Mouse (Mus musculus) heart, adult 2 months (tissue): Measurements from ENCODE around the gene Camk1d. TPM values are rescaled to one million over a fixed set of nuclear protein-coding genes. Genes with fewer than 3 reads are reported as not detected.
A peak's percentile ranks its signal among the peaks of the same experiment; 100 is the strongest.
"Not testable (repeated sequence)": the region's sequence is repeated elsewhere in the genome, so short reads cannot be mapped to it uniquely, and the experiment has no call there.

Experiments used
- DNase-seq, 2 experiments: peaks; one replicate each; pipeline ENCODE4 v3.0.0; 2021
- H3K27ac ChIP-seq: fragments of 200-600 bp; 2 replicates; pipeline ENCODE4 v1.8.1; 2022
- H3K27me3 ChIP-seq: fragments of 200-500 bp; 2 replicates; pipeline ENCODE4 v1.6.1; 2012; ENCODE audit warnings: mild to moderate bottlenecking, low read length, inconsistent platforms, mixed read lengths; ENCODE audit not compliant: control insufficient read depth, insufficient read depth
- H3K36me3 ChIP-seq: fragments of 200-500 bp; 2 replicates; pipeline ENCODE4 v1.6.1; 2012; ENCODE audit warnings: low read length, inconsistent platforms; ENCODE audit not compliant: control insufficient read depth, insufficient read depth
- H3K4me1 ChIP-seq: fragments of 200-500 bp; 2 replicates; pipeline ENCODE4 v1.6.1; 2011; ENCODE audit warnings: low read length; ENCODE audit not compliant: control insufficient read depth, insufficient read depth
- H3K4me3 ChIP-seq: fragments of 200-600 bp; 2 replicates; pipeline ENCODE4 v1.8.1; 2022
- H3K79me2 ChIP-seq: fragments of 200-500 bp; replicated peaks from 2 replicates; pipeline ENCODE4 v1.6.1; 2012; ENCODE audit warnings: mild to moderate bottlenecking, inconsistent platforms, low read length, moderate library complexity, mixed read lengths; ENCODE audit not compliant: control insufficient read depth, insufficient read depth
- H3K9ac ChIP-seq: fragments of 200-500 bp; 2 replicates; pipeline ENCODE4 v1.6.1; 2012; ENCODE audit warnings: low read depth, mild to moderate bottlenecking, control low read depth, inconsistent platforms, low read length, mixed read lengths
- CTCF ChIP-seq: fragments of 200-600 bp; IDR thresholded peaks from 2 replicates; pipeline ENCODE4 v1.8.1; 2022; ENCODE audit warnings: antibody characterized with exemption, mild to moderate bottlenecking, moderate library complexity
- EP300 ChIP-seq: fragments of 200-500 bp; IDR thresholded peaks from 2 replicates; pipeline ENCODE4 v1.6.1; 2011; ENCODE audit warnings: low read depth, low read length, control low read depth; ENCODE audit not compliant: insufficient read depth
- POLR2A ChIP-seq: fragments of 200-500 bp; IDR thresholded peaks from 2 replicates; pipeline ENCODE4 v1.6.1; 2011; ENCODE audit warnings: mild to moderate bottlenecking, low read depth, low read length, control low read depth; ENCODE audit not compliant: insufficient read depth
- WGBS: fragments of 180-500 bp; shearing (Covaris S2); methylation state at CpG from one replicate; pipeline ENCODE4 v1.1.7; 2018; 5-methylcytosine and 5-hydroxymethylcytosine counted together
- intact Hi-C: fragments of 180-260 bp; cut with DNase I; formaldehyde crosslinking; loops from one replicate; pipeline ENCODE4 v1.15.1; 2025
- polyA plus RNA-seq: library from polyadenylated mRNA; depleted of rRNA; stranded (reverse); fragments of >200 nt; gene quantifications from 2 replicates; pipeline ENCODE4 v1.2.3, GENCODE M21; 2012; rRNA removed
- total RNA-seq, 2 experiments: library from RNA; stranded (reverse); gene quantifications; 2 replicates each; pipeline ENCODE4 v1.2.3; 2021

The Camk1d gene
- total and polyA plus RNA-seq, 3 experiments: 2.5 to 4.9 (median 4.3) TPM

GRCm38 (mm10) chr2:5249969-5250368 lies 464.3 kb downstream of the Camk1d start:
- H3K36me3 ChIP-seq: no peaks in the 10 kb centered on the region

GRCm38 (mm10) chr2:5249199-5249598 lies 465.1 kb downstream of the Camk1d start:
- H3K4me3 ChIP-seq, intact Hi-C loops, H3K36me3 ChIP-seq, H3K27ac ChIP-seq, H3K27me3 ChIP-seq, H3K9ac ChIP-seq, H3K4me1 ChIP-seq, DNase-seq, H3K79me2 ChIP-seq: not testable (repeated sequence)
- WGBS: 94% methylated on average over 6 of the region's 6 CpGs

More at GRCm38 (mm10) chr2:5249969-5250368, 464.3 kb downstream of the Camk1d start:
- TF ChIP-seq POLR2A: no peak
- peak; percentile 53 for TF ChIP-seq CTCF
- no peak for TF ChIP-seq EP300
- 41% methylated on average over 12 of the region's 12 CpGs for WGBS
- no peak overlapping the region for H3K9ac ChIP-seq
- H3K79me2 ChIP-seq: no peaks in the 10 kb centered on the region
- intact Hi-C loops: no loop called here
- DNase-seq: peak; percentile 50 to 65
- no peaks in the 10 kb centered on the region for H3K4me1 ChIP-seq
- H3K4me3 ChIP-seq: no peak overlapping the region
- H3K27me3 ChIP-seq: no peaks in the 10 kb centered on the region
- no peak overlapping the region for H3K27ac ChIP-seq

Other genes starting within 250 kb of the Camk1d start
- 10 to 100 TPM; 12.4 to 12.8 TPM for gene Nudt5, start 130.5 kb upstream of the Camk1d start, total RNA-seq
- gene Nudt5, start 130.5 kb upstream of the Camk1d start, polyA plus RNA-seq: 4.3 and 7.5 TPM in 2 replicates
- gene Cdc123, start 130.6 kb upstream of the Camk1d start, total RNA-seq: 10 to 100 TPM; 79.3 to 86.8 TPM
- 48.2 and 74.2 TPM in 2 replicates for gene Cdc123, start 130.6 kb upstream of the Camk1d start, polyA plus RNA-seq
- not detected for gene Gm13199, start 148.4 kb upstream of the Camk1d start, total RNA-seq
- not detected in 2 replicates for gene Gm13199, start 148.4 kb upstream of the Camk1d start, polyA plus RNA-seq
- gene Sec61a2, start 180.9 kb upstream of the Camk1d start, total RNA-seq: 10 to 100 TPM; 12.1 to 12.7 TPM
- 18.4 and 39.4 TPM in 2 replicates for gene Sec61a2, start 180.9 kb upstream of the Camk1d start, polyA plus RNA-seq
- gene Dhtkd1, start 228.3 kb upstream of the Camk1d start, total RNA-seq: 1 to 10 TPM; 4.5 to 6.8 TPM
- gene Dhtkd1, start 228.3 kb upstream of the Camk1d start, polyA plus RNA-seq: 3.6 and 11.7 TPM in 2 replicates
- 10 to 100 TPM; 16.2 to 16.7 TPM for gene Upf2, start 237.0 kb upstream of the Camk1d start, total RNA-seq
- 2.9 and 5.0 TPM in 2 replicates for gene Upf2, start 237.0 kb upstream of the Camk1d start, polyA plus RNA-seq